Mouse (Mus musculus): ENCODE measurements around the gene Cops8.

Cops8 gene

DNA sequence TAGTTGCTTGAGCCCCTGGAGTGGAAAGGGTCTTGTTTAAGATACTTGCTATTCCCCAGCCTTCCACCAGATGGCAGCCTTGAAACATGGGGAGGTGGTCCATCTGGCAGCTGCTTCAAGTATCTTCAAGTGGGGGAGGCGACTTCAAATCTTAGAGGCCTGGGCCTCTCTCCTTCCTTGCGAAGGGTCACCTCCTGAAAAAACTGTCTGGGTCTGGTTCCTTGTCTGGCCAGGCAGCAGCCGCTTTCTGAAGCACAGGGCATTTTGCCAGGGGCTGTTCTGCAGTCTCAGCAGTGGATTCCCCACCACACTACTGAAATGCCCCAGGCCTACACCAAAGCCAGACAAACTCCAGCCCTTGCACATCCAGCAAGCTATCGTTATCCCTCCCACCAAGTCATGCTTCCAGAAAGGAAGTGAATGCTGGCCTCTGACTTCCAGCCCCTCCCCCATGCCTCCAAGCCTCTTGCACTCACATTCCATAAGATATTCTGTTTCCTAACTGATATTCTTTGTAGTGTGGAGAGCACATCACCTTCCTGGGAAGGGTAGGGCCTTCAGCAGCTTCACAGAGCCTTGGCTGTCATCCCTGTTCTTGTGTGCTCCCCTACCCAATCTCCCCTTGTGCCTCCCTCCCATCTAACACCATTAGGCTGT lies 48.1 kb downstream of the Cops8 start:
- no peak for ATAC-seq (ENCODE audit: insufficient number of reproducible peaks, low FRiP score, low TSS enrichment)

DNA sequence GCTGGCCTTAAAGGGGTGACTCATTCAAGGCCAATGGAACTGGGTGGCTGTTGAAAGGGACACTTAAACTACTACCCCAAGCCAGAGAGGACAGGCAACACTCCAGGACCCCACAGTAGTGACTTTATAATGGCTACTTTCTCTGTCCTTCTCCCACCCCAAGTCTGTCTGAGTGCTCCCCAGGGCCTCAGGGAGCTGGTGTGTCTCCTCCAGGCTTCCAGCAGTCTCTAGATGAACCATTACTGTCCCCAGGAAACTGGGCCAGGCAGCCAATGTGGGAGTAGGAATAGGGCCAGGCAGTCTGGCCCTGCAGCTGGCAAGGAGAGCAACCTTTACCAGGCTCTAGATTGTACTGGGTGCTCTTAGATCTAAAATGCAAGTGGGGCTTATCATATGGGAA lies 49.0 kb downstream of the Cops8 start:
- no peak for ATAC-seq (ENCODE audit: insufficient number of reproducible peaks, low FRiP score, low TSS enrichment)

DNA sequence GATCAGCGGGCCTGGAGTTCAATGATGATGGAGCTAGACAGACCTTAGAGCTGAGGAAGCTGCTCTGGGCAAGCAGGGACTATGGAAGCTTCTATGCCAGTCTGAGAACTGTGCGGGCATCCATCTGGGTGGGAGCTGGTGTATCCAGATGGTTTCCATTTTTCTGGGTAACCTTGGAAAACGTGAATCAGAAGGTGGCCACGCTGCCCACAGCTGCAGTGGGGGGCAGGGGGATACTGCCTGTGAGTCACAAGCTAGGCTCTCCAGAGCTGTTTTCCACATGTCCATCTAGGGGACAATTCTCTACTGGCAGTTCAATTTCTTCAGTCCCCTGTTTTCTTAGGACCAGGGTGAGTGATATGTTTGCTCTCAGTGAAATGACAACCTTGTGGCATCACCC lies 49.8 kb downstream of the Cops8 start:
- no peak for ATAC-seq (ENCODE audit: insufficient number of reproducible peaks, low FRiP score, low TSS enrichment)

DNA sequence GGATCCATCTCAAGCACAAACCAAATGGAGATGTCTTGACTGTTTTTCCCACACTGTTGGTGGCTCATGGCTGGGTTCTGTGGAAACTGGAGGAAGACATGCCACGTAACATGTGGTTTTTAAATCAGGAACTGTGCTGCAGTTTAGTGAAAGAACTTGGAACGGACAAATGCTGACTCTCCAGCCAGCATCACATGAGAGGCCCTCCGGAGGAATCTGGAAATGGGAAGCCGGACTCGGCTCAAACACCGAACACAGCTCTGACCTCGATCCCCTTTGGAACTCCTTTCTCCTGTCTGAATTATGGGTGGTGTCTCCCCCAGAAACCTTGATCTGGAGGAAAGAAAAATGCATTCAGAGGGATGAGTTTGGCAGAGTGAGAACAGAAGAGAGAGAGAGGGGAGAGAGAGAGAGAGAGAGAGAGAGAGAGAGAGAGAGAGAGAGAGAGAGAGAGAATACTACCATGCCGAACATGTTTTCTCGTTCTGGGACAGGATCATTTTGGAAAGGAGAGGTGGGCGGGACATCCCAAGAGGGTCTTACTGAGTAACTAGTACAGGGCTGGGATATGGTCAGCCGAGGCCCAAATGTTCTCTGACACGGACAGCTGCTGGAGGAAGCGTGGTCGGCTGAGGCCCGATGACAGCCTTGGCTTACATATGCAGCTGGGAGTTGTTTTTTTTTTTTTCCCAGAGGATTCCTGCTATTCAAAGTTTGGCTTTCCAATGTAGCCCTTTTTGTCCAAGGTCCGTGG lies 53.9 kb downstream of the Cops8 start:
- ATAC-seq (ENCODE audit: insufficient number of reproducible peaks, low FRiP score, low TSS enrichment), result no peak

DNA sequence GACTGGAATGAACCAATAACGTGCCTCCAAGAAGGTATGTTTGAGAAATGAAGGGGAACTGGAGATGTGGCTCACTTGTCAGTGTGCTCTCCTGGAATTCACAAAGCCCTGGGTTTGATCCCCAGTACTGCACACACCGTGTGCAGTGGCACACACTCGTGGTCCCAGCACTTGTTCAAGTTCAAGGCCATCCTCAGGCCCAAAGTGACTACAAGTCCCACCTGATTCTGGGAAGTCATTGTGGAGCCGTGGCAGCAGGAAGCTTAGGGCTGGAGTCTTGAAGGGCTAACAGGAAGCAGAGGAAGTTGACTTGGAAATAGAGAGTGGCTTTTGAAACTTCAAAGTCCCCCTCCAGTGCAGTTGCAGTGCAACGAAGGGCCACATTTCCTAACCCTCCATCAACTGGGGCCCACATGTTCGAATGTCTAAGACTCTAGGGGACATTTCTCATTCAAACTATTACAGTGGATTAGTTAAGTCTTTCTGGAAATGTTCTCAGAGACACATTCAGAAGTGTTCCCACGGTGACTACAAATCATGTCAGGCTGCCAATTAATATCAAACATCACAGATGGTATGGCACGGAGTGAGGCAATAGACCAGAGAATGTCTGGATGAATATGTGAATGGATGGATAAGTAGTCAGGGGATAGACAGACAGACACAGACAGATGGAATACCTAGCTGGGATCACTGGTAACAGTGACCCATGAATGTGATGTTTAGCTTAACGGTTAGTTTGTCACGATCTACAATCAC lies 54.7 kb downstream of the Cops8 start:
- ATAC-seq (ENCODE audit: insufficient number of reproducible peaks, low FRiP score, low TSS enrichment), result no peak

DNA sequence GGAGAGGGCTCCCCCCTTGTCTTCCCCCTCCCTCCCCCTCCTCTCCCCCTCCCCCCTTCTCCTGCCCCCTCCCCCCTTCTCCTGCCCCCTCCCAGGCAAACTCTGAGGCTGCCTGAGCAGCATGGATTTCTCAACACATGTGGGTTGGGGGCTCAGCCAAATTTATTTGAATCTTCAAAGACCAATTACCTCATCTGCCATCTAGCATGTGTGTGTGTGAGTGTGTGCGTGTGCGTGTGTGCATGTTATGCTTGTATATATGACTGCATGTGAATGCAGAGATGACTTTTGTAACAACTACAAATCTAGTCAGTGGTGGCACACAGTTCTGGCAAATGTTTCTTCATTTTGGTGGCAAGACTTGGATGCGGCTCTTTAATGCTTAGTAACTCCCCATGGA lies 55.8 kb downstream of the Cops8 start:
- ATAC-seq (ENCODE audit: insufficient number of reproducible peaks, low FRiP score, low TSS enrichment), result no peak

DNA sequence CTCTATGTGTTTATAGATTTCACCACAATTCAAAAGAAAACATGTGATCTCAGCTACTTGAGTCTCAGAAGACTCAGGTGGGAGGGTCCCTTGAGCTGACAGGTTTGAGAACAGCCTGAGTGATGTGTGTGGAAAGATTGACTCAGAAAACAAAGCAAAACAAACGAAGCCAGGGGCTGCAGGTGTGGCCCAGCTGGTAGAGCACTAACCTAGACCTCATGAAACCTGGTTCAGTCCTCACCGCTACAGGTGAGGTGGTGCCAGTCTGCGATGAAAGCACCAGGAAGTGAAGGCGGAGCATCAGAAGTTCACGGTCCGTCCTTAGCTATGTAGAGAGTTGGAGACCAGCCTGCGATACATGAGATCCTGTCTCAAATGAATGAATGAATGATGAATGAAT lies 57.4 kb downstream of the Cops8 start:
- ATAC-seq (ENCODE audit: insufficient number of reproducible peaks, low FRiP score, low TSS enrichment), result no peak

DNA sequence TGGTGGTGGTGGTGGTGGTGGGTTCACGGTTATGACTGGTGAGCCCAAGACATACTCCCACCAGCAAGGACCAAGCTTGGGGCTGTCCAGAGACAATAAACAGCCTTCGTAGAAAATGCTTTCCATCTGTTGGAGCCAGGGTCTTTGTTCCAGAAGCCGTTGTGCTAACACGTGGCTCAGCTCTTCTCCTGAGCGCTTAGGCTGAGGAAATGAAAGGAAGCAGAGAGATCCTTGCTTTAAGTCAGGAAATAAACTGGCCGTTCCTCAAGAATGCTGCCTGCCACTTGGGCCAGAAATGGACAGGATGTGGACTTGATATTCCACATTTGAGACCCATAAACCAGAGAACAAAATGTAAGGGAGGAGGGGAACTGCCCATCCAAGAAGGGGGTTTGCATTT lies 59.7 kb downstream of the Cops8 start:
- ATAC-seq (ENCODE audit: insufficient number of reproducible peaks, low FRiP score, low TSS enrichment), result no peak

All from cerebellum, adult (tissue).